Mouse (Mus musculus) ES-Bruce4 (cell line): Measurements from ENCODE around the gene Nxnl1. TPM values are rescaled to one million over a fixed set of nuclear protein-coding genes. Genes with fewer than 3 reads are reported as not detected.

Experiments
- H3K27ac ChIP-seq: 2 replicates; pipeline ENCODE4 v1.5.1; 2012; ENCODE audit warnings: low read length, inconsistent platforms; ENCODE audit not compliant: insufficient read depth
- H3K27me3 ChIP-seq: 2 replicates; pipeline ENCODE4 v1.6.1; 2012; ENCODE audit warnings: mild to moderate bottlenecking, low read length, inconsistent platforms; ENCODE audit not compliant: control insufficient read depth, poor library complexity, insufficient read depth, severe bottlenecking
- H3K36me3 ChIP-seq: 2 replicates; pipeline ENCODE4 v1.6.1; 2012; ENCODE audit warnings: inconsistent platforms, mild to moderate bottlenecking, low read length, moderate library complexity; ENCODE audit not compliant: control insufficient read depth, poor library complexity, insufficient read depth, severe bottlenecking
- H3K4me1 ChIP-seq: one replicate; pipeline ENCODE4 v1.8.1; 2011; ENCODE audit warnings: low read length; ENCODE audit not compliant: control insufficient read depth, insufficient read depth
- H3K4me3 ChIP-seq: 2 replicates; pipeline ENCODE4 v1.5.1; 2011; ENCODE audit warnings: low read depth, mild to moderate bottlenecking, low read length
- H3K9ac ChIP-seq: 2 replicates; pipeline ENCODE4 v1.6.1; 2012; ENCODE audit warnings: low read depth, mild to moderate bottlenecking, inconsistent platforms; ENCODE audit not compliant: poor library complexity, severe bottlenecking
- H3K9me3 ChIP-seq: replicated peaks from 2 replicates; pipeline ENCODE4 v1.6.1; 2012; ENCODE audit warnings: mild to moderate bottlenecking, low read length, inconsistent platforms; ENCODE audit not compliant: control insufficient read depth, poor library complexity, insufficient read depth, severe bottlenecking
- CTCF ChIP-seq: IDR thresholded peaks from one replicate; pipeline ENCODE4 v1.8.1; 2011; ENCODE audit warnings: low read depth, low read length
- EP300 ChIP-seq: IDR thresholded peaks from 2 replicates; pipeline ENCODE4 v1.6.1; 2011; ENCODE audit warnings: low read depth, low read length; ENCODE audit not compliant: insufficient read depth
- POLR2A ChIP-seq: IDR thresholded peaks from one replicate; pipeline ENCODE4 v1.8.1; 2011; ENCODE audit warnings: low read length; ENCODE audit not compliant: insufficient read depth
- polyA plus RNA-seq: library from polyadenylated mRNA; stranded (reverse); fragments of >200 nt; gene quantifications from 2 replicates; pipeline ENCODE4 v1.2.4, GENCODE M21; 2011; ENCODE audit warnings: low read depth; ENCODE audit not compliant: missing spikeins, insufficient read depth, insufficient read length

The Nxnl1 gene
- polyA plus RNA-seq, 1 experiment: not detected

- TF ChIP-seq POLR2A (no peak), CTCF (no peak), EP300 (no peak)
- Histone ChIP-seq H3K9ac (no peak overlapping the region), H3K36me3 (no peaks in the 10 kb centered on the region), H3K4me1 (no peaks in the 10 kb centered on the region), H3K27ac (no peak overlapping the region), H3K27me3 (no peaks in the 10 kb centered on the region), H3K4me3 (no peak overlapping the region), H3K9me3 (no peaks in the 10 kb centered on the region)
These were observed 11.8 kb downstream of the Nxnl1 start for GRCm38 (mm10) chr8:71554644-71555043.

GRCm38 (mm10) chr8:71554001-71554400 is 12.4 kb downstream of the Nxnl1 start:
- Histone ChIP-seq H3K4me3 (no peak overlapping the region), H3K9ac (no peak overlapping the region), H3K27me3 (no peaks in the 10 kb centered on the region), H3K27ac (no peak overlapping the region), H3K9me3 (no peaks in the 10 kb centered on the region), H3K36me3 (no peaks in the 10 kb centered on the region), H3K4me1 (no peaks in the 10 kb centered on the region)
- TF ChIP-seq POLR2A (no peak), CTCF (no peak), EP300 (no peak)

DNA sequence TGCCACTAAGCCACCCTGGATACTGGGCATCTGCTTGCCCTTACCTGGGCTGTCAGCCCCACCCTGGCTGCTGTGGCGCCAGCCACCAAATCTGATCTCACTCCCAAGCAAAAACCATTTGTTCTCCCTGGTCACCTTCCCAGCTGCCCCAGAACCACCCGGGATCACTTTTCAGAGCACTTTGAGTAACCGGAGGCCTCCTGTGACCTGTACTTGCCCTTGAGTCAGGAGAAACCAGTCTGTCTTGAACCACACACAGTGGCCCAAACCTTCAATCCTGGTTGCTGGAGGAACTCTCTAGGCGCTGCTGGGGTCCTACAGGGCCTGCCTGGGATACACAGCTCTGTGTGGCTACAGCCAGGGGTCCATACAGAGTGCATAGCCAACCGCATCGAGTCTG is 13.6 kb downstream of the Nxnl1 start:
- TF ChIP-seq POLR2A: no peak
- no peak for TF ChIP-seq EP300
- TF ChIP-seq CTCF: no peak
- H3K9me3 ChIP-seq: no peaks in the 10 kb centered on the region
- H3K4me3 ChIP-seq: no peak overlapping the region
- no peak overlapping the region for H3K9ac ChIP-seq
- H3K36me3 ChIP-seq: peaks cover 4% of the 10 kb centered on the region
- no peaks in the 10 kb centered on the region for H3K27me3 ChIP-seq
- no peak overlapping the region for H3K27ac ChIP-seq
- H3K4me1 ChIP-seq: no peaks in the 10 kb centered on the region

DNA sequence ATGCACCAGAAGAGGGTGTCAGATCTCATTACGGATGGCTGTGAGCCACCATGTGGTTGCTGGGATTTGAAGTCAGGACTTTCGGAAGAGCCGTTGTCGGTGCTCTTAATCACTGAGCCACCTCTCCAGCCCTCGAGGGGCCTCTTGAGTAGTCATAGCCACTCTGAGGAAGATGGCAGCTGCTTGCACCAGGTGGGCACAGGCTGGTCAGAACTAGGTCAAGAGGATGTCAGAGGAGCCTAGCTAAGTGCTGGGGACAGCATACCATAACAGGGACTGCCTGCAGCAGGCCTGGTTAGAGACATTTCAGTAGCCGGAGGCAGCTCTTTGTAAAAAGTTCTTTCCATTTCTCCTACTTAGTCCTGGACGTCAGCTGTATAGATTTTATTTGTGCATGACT is 15.6 kb downstream of the Nxnl1 start:
- no peaks in the 10 kb centered on the region for H3K4me1 ChIP-seq
- H3K4me3 ChIP-seq: no peak overlapping the region
- TF ChIP-seq EP300: no peak
- no peak for TF ChIP-seq CTCF
- no peak for TF ChIP-seq POLR2A
- no peak overlapping the region for H3K27ac ChIP-seq
- H3K9me3 ChIP-seq: no peaks in the 10 kb centered on the region
- H3K9ac ChIP-seq: no peak overlapping the region
- no peaks in the 10 kb centered on the region for H3K27me3 ChIP-seq
- H3K36me3 ChIP-seq: peaks cover 11% of the 10 kb centered on the region

- H3K9me3 ChIP-seq: no peaks in the 10 kb centered on the region
- H3K4me3 ChIP-seq: no peak overlapping the region
- H3K36me3 ChIP-seq: peaks cover 17% of the 10 kb centered on the region
- H3K9ac ChIP-seq: no peak overlapping the region
- no peak overlapping the region for H3K27ac ChIP-seq
- no peaks in the 10 kb centered on the region for H3K27me3 ChIP-seq
- TF ChIP-seq POLR2A (no peak), CTCF (no peak), EP300 (no peak)
- no peaks in the 10 kb centered on the region for H3K4me1 ChIP-seq
These were observed 18.8 kb downstream of the Nxnl1 start for GRCm38 (mm10) chr8:71547590-71547989.

DNA sequence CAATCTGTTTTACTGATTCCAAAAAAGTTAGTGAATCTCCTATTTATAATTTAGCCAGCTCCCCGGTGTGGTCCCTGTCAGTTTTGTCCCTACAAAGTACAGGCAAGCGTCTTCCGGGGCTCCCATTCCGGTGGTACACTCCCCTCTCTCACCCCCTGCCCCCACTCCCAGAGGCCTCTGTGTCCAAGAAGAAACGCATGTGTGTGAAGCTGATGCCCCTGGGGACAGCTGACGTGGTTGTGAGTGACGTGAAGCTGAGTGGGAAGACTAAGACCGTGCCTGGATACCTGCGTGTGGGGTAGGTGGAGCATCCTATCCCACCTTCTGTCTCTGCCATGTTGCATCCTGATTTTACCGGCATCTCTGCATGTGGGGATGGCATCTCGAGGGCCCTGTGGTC is 21.3 kb downstream of the Nxnl1 start:
- Histone ChIP-seq H3K27me3 (no peaks in the 10 kb centered on the region), H3K4me3 (no peak overlapping the region), H3K9ac (no peak overlapping the region), H3K4me1 (no peaks in the 10 kb centered on the region), H3K27ac (no peak overlapping the region), H3K36me3 (peaks cover 17% of the 10 kb centered on the region), H3K9me3 (no peaks in the 10 kb centered on the region)
- no peak for TF ChIP-seq EP300
- TF ChIP-seq POLR2A: no peak
- no peak for TF ChIP-seq CTCF

- Histone ChIP-seq H3K27me3 (no peaks in the 10 kb centered on the region), H3K27ac (no peak overlapping the region), H3K4me1 (no peaks in the 10 kb centered on the region), H3K9ac (peak overlapping the region; percentile 69; the same call in 1 of the 2 replicates), H3K9me3 (no peaks in the 10 kb centered on the region), H3K36me3 (peaks cover 17% of the 10 kb centered on the region), H3K4me3 (peak overlapping the region; percentile 94; the same call in 1 of the 2 replicates)
- TF ChIP-seq CTCF (no peak), EP300 (no peak), POLR2A (no peak)
These were observed 22.6 kb downstream of the Nxnl1 start for GRCm38 (mm10) chr8:71543755-71544154.
